Mouse (Mus musculus): ENCODE results near the gene Csf2rb. TPM values are rescaled to one million over a fixed set of nuclear protein-coding genes. Genes with fewer than 3 reads are reported as not detected.

Csf2rb gene
- total and polyA plus RNA-seq, 3 experiments, result 3.2 to 10.1 TPM; not detected in 1

- no peak overlapping the region for H3K27ac ChIP-seq (ENCODE audit: control insufficient read depth, low read depth, low read length)
- no peak for DNase-seq (ENCODE audit: low read depth, low spot score)
These were observed 25.9 kb upstream of the Csf2rb start for GRCm38 (mm10) chr15:78299641-78300040.

GRCm38 (mm10) chr15:78300773-78301172, 24.8 kb upstream of the Csf2rb start:
- no peak overlapping the region for H3K27ac ChIP-seq (ENCODE audit: control insufficient read depth, low read depth, low read length)
- no peaks in the 10 kb centered on the region for H3K27me3 ChIP-seq (ENCODE audit: control insufficient read depth in 1 of 2, insufficient read depth in 2 of 2, low read length in 2 of 2)

More at GRCm38 (mm10) chr15:78299641-78300040, 25.9 kb upstream of the Csf2rb start:
- Histone ChIP-seq H3K9me3 (replicated peaks; ENCODE audit: insufficient read depth, low read length) (no peaks in the 10 kb centered on the region), H3K27me3 (ENCODE audit: control insufficient read depth in 1 of 2, insufficient read depth in 2 of 2, low read length in 2 of 2) (no peaks in the 10 kb centered on the region), H3K79me2 (ENCODE audit: control insufficient read depth, insufficient read depth, low read length, poor library complexity) (no peaks in the 10 kb centered on the region), H3K4me3 (ENCODE audit: control insufficient read depth in 1 of 2, insufficient read depth in 1 of 2, low read depth in 2 of 2, low read length in 2 of 2) (no peak overlapping the region), H3K4me1 (ENCODE audit: control insufficient read depth in 1 of 2, insufficient read depth in 2 of 2, low read length in 2 of 2) (no peaks in the 10 kb centered on the region), H3K9ac (ENCODE audit: control insufficient read depth, low read depth, low read length, poor library complexity, severe bottlenecking) (no peak overlapping the region), H3K36me3 (ENCODE audit: control insufficient read depth in 1 of 2, insufficient read depth in 2 of 2, low read length in 2 of 2) (no peaks in the 10 kb centered on the region)
- TF ChIP-seq USF1 (IDR thresholded peaks at IDR 0.05; ENCODE audit: low read depth, low read length), result no peak
- TF ChIP-seq NELFE (IDR thresholded peaks at IDR 0.05; ENCODE audit: low read depth, low read length), result no peak

GRCm38 (mm10) chr15:78302718-78303117, 22.8 kb upstream of the Csf2rb start:
- no peak overlapping the region for H3K4me3 ChIP-seq (ENCODE audit: control insufficient read depth in 1 of 2, insufficient read depth in 1 of 2, low read depth in 2 of 2, low read length in 2 of 2)
- H3K9me3 ChIP-seq (replicated peaks; ENCODE audit: insufficient read depth, low read length), result no peaks in the 10 kb centered on the region
- no peaks in the 10 kb centered on the region for H3K27me3 ChIP-seq (ENCODE audit: control insufficient read depth in 1 of 2, insufficient read depth in 2 of 2, low read length in 2 of 2)
- H3K9ac ChIP-seq (ENCODE audit: control insufficient read depth, low read depth, low read length, poor library complexity, severe bottlenecking), result no peak overlapping the region
- H3K27ac ChIP-seq (ENCODE audit: control insufficient read depth, low read depth, low read length), result no peak overlapping the region
- peaks cover 0 to 8% of the 10 kb centered on the region in 2 experiments; a peak in 2 of 4 replicates for H3K36me3 ChIP-seq (ENCODE audit: control insufficient read depth in 1 of 2, insufficient read depth in 2 of 2, low read length in 2 of 2)
- no peaks in the 10 kb centered on the region for H3K79me2 ChIP-seq (ENCODE audit: control insufficient read depth, insufficient read depth, low read length, poor library complexity)
- peaks cover 0 to 17% of the 10 kb centered on the region in 2 experiments; a peak in 3 of 4 replicates for H3K4me1 ChIP-seq (ENCODE audit: control insufficient read depth in 1 of 2, insufficient read depth in 2 of 2, low read length in 2 of 2)
- no peak for DNase-seq (ENCODE audit: low read depth, low spot score)
- no peak for TF ChIP-seq SIN3A (IDR thresholded peaks at IDR 0.05; ENCODE audit: low read length)
- TF ChIP-seq USF2 (IDR thresholded peaks at IDR 0.05; ENCODE audit: borderline replicate concordance in 1 of 2, insufficient read depth in 1 of 2, low read depth in 1 of 2, low read length in 2 of 2), result no peak
- TF ChIP-seq CTCF (IDR thresholded peaks at IDR 0.05 in 2 of 3, conservative IDR thresholded peaks at IDR 0.05 in 1 of 3; ENCODE audit: control insufficient read depth in 1 of 3, insufficient read depth in 1 of 3, low read depth in 2 of 3, low read length in 3 of 3, poor library complexity in 1 of 3, severe bottlenecking in 1 of 3), result no peak
- TF ChIP-seq BHLHE40 (IDR thresholded peaks at IDR 0.05; ENCODE audit: borderline replicate concordance, low read depth, low read length), result no peak
- TF ChIP-seq NRF1 (IDR thresholded peaks at IDR 0.05; ENCODE audit: insufficient read depth, low read depth, low read length, poor library complexity, severe bottlenecking), result no peak

More at GRCm38 (mm10) chr15:78300773-78301172, 24.8 kb upstream of the Csf2rb start:
- H3K36me3 ChIP-seq (ENCODE audit: control insufficient read depth in 1 of 2, insufficient read depth in 2 of 2, low read length in 2 of 2), result peaks cover 0 to 2% of the 10 kb centered on the region in 2 experiments; a peak in 2 of 4 replicates
- H3K9ac ChIP-seq (ENCODE audit: control insufficient read depth, low read depth, low read length, poor library complexity, severe bottlenecking), result no peak overlapping the region
- no peaks in the 10 kb centered on the region for H3K9me3 ChIP-seq (replicated peaks; ENCODE audit: insufficient read depth, low read length)
- H3K4me3 ChIP-seq (ENCODE audit: control insufficient read depth in 1 of 2, insufficient read depth in 1 of 2, low read depth in 2 of 2, low read length in 2 of 2), result no peak overlapping the region
- no peaks in the 10 kb centered on the region for H3K79me2 ChIP-seq (ENCODE audit: control insufficient read depth, insufficient read depth, low read length, poor library complexity)
- peaks cover 0 to 8% of the 10 kb centered on the region in 2 experiments; a peak in 3 of 4 replicates for H3K4me1 ChIP-seq (ENCODE audit: control insufficient read depth in 1 of 2, insufficient read depth in 2 of 2, low read length in 2 of 2)
- no peak for DNase-seq (ENCODE audit: low read depth, low spot score)
- no peak for TF ChIP-seq ZMIZ1 (IDR thresholded peaks at IDR 0.05; ENCODE audit: low read depth, low read length)
- no peak for TF ChIP-seq E2F4 (IDR thresholded peaks at IDR 0.05; ENCODE audit: borderline replicate concordance, low read depth, low read length)
- no peak for TF ChIP-seq ELF1 (IDR thresholded peaks at IDR 0.05; ENCODE audit: low read depth, low read length)
- TF ChIP-seq POLR2AphosphoS2 (IDR thresholded peaks at IDR 0.05; ENCODE audit: low read length), result no peak
- no peak for TF ChIP-seq USF1 (IDR thresholded peaks at IDR 0.05; ENCODE audit: low read depth, low read length)
- TF ChIP-seq KAT2A (conservative IDR thresholded peaks at IDR 0.05; ENCODE audit: low read depth, low read length), result no peak
- no peak for TF ChIP-seq POLR2A (IDR thresholded peaks at IDR 0.05; ENCODE audit: control insufficient read depth in 1 of 2, insufficient read depth in 1 of 2, low read depth in 1 of 2, low read length in 2 of 2, poor library complexity in 1 of 2)
- no peak for TF ChIP-seq JUND (IDR thresholded peaks at IDR 0.05; ENCODE audit: low read depth, low read length)
- TF ChIP-seq TAL1 (IDR thresholded peaks at IDR 0.05; ENCODE audit: low read length), result no peak
- no peak for TF ChIP-seq NELFE (IDR thresholded peaks at IDR 0.05; ENCODE audit: low read depth, low read length)
- TF ChIP-seq MXI1 (IDR thresholded peaks at IDR 0.05; ENCODE audit: low read depth, low read length), result no peak
- TF ChIP-seq ZKSCAN1 (IDR thresholded peaks at IDR 0.05; ENCODE audit: low read depth, low read length), result no peak
- TF ChIP-seq TCF12 (IDR thresholded peaks at IDR 0.05; ENCODE audit: low read depth, low read length), result no peak
- no peak for TF ChIP-seq ETS1 (IDR thresholded peaks at IDR 0.05; ENCODE audit: low read depth, low read length)
- TF ChIP-seq POLR2AphosphoS5 (IDR thresholded peaks at IDR 0.05; ENCODE audit: borderline replicate concordance, low read depth, low read length), result no peak
- no peak for TF ChIP-seq CHD1 (IDR thresholded peaks at IDR 0.05; ENCODE audit: low read depth, low read length)
- TF ChIP-seq MEF2A (IDR thresholded peaks at IDR 0.05; ENCODE audit: extremely low read depth, insufficient replicate concordance, low read depth, low read length, poor library complexity, severe bottlenecking), result no peak
- TF ChIP-seq ZNF384 (IDR thresholded peaks at IDR 0.05; ENCODE audit: low read depth, low read length), result no peak

All from MEL (cell line).